Mouse (Mus musculus) gonadal fat pad, adult 2 months (tissue): ENCODE data around the gene Tcte3. TPM values are rescaled to one million over a fixed set of nuclear protein-coding genes. Genes with fewer than 3 reads are reported as not detected.
"Not testable (repeated sequence)": the region's sequence is repeated elsewhere in the genome, so short reads cannot be mapped to it uniquely, and the experiment has no call there.

ENCODE experiments used
- DNase-seq: peaks from one replicate; pipeline ENCODE4 v3.0.0-alpha.2; 2012; ENCODE audit warnings: low read depth
- polyA plus RNA-seq: library from polyadenylated mRNA; depleted of rRNA; stranded (reverse); fragments of >200 nt; gene quantifications from 2 replicates; pipeline ENCODE4 v1.2.3, GENCODE M21; 2012; rRNA removed

The Tcte3 gene
- polyA plus RNA-seq, 1 experiment = 1.00 TPM

DNA sequence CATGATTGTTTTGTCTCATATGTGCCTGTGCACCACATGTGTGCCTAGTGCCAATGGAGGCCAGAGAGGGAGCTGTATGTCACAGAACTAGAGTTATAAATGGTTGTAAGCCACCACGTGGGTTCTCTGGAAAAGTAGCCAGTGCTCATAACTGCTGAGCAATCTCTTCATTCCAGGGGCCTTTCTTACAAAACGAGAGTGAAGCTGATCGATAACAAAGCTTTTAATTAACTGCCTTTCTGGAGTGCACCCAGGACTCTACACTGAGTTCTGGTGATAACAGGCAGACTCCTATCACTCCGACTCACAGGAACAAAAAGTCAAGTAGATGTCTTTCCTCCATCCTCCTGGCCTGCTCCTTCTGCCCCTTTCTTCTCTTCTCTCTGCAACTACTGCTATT is 9.9 kb downstream of the Tcte3 start:
- DNase-seq = not testable (repeated sequence)

DNA sequence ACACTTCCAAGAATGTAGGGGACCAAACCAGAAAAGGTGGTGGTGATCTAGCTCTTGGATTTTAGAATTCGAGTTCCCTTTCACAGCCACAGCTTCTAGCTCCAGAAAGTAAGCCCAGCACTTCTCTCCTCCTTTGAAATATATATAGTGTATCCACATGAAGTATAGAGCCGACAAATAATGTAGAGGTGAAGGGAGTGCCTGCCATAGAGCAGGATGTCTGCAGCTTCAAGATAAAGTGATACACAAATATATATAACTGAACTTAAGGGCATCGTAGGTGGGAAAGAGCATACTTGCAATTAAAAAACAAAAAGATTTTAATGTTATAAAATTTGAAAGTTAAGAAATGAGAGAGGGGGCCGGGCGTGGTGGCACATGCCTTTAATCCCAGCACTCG is 15.8 kb downstream of the Tcte3 start:
- not testable (repeated sequence) for DNase-seq

GRCm38 (mm10) chr17:15024502-15025193 is 16.6 kb downstream of the Tcte3 start:
- not testable (repeated sequence) for DNase-seq

DNA sequence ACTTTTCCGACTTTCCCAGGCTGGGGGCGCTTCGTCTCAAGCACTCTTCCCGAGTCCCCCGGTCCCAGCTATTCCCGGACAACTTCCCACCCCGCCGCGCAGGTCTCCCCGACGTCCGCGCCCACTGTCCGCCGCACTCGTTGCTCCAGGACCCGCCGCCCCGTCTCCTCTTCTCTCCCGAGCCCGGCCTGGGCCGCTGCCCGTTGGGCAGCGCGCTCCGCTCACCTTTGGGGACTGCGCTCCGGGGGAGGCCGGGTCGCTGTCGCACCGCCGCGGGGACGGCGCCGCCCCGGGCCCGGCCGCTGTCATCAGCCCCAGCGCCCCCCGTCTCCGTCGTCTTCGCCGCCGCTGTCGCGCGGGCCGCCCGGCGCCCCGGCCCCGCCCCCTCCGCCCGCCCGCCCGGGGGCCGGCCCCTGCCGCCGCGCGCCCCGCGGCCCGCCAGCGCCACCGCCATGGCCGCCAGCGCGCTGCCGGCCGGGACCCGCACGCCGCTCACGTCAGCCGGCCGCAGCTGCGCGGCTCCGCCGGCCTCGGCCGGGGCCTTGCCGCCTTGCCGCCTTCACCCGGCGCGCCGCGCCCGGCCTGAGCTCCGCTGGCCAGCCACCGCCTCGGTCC is 17.3 kb downstream of the Tcte3 start:
- not testable (repeated sequence) for DNase-seq

DNA sequence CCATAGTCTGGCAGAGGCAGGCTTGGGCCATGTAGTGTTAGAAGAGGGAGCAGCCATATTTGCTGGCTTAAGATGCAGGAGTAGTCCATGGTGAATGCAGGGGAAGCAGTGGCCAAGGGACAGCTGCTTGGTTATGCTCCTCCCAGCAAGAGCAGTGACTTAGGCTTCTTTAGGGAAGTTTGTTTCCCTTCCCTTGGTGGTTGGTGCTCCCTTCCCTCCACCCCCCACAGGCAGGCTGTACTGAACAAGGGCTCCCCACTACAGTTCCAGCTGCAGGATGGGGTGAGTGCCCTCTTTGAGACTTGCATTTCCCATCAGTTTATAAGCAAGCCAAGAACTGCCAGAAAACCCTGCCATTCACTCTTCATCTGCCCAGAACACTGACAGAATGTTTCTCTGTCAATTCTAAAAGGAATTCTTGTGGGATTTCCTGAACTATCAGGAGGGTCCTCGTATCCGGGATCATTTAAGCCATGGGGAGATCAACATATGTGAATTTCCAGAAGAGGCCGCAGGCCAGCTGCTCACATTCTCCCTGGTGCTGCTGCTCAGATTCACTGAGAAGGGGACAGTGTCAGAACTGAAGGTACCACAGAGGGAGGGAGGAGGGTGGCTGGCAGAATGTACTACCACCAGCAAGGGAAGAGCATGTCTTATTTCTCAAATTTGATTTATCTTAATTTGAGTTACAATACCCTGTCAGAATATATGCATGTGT is 19.6 kb downstream of the Tcte3 start:
- DNase-seq = not testable (repeated sequence)

- DNase-seq = not testable (repeated sequence)
Observed at GRCm38 (mm10) chr17:15009706-15010413, 31.4 kb downstream of the Tcte3 start, which contains the start of gene Gm3435. TSS of gene Gm3435 (plus strand) at chr17:15010176.

GRCm38 (mm10) chr17:15009088-15009487 is 32.2 kb downstream of the Tcte3 start:
- not testable (repeated sequence) for DNase-seq

GRCm38 (mm10) chr17:15000047-15000446 is 41.2 kb downstream of the Tcte3 start:
- not testable (repeated sequence) for DNase-seq

DNA sequence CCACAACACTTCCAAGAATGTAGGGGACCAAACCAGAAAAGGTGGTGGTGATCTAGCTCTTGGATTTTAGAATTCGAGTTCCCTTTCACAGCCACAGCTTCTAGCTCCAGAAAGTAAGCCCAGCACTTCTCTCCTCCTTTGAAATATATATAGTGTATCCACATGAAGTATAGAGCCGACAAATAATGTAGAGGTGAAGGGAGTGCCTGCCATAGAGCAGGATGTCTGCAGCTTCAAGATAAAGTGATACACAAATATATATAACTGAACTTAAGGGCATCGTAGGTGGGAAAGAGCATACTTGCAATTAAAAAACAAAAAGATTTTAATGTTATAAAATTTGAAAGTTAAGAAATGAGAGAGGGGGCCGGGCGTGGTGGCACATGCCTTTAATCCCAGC is 47.1 kb downstream of the Tcte3 start:
- DNase-seq = not testable (repeated sequence)

GRCm38 (mm10) chr17:14993139-14993832 is 48.0 kb downstream of the Tcte3 start:
- not testable (repeated sequence) for DNase-seq

DNA sequence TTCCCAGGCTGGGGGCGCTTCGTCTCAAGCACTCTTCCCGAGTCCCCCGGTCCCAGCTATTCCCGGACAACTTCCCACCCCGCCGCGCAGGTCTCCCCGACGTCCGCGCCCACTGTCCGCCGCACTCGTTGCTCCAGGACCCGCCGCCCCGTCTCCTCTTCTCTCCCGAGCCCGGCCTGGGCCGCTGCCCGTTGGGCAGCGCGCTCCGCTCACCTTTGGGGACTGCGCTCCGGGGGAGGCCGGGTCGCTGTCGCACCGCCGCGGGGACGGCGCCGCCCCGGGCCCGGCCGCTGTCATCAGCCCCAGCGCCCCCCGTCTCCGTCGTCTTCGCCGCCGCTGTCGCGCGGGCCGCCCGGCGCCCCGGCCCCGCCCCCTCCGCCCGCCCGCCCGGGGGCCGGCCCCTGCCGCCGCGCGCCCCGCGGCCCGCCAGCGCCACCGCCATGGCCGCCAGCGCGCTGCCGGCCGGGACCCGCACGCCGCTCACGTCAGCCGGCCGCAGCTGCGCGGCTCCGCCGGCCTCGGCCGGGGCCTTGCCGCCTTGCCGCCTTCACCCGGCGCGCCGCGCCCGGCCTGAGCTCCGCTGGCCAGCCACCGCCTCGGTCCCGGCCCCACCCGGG is 48.7 kb downstream of the Tcte3 start:
- not testable (repeated sequence) for DNase-seq

- DNase-seq = not testable (repeated sequence)
Observed at GRCm38 (mm10) chr17:14990116-14990702, 51.1 kb downstream of the Tcte3 start.

GRCm38 (mm10) chr17:14978362-14979038 is 62.8 kb downstream of the Tcte3 start, which contains the start of the genes 9030025P20Rik and Gm3417:
TSS of gene 9030025P20Rik (plus strand) at chr17:14978468.
TSS of gene Gm3417 (minus strand) at chr17:14978790.
- DNase-seq = not testable (repeated sequence)

DNA sequence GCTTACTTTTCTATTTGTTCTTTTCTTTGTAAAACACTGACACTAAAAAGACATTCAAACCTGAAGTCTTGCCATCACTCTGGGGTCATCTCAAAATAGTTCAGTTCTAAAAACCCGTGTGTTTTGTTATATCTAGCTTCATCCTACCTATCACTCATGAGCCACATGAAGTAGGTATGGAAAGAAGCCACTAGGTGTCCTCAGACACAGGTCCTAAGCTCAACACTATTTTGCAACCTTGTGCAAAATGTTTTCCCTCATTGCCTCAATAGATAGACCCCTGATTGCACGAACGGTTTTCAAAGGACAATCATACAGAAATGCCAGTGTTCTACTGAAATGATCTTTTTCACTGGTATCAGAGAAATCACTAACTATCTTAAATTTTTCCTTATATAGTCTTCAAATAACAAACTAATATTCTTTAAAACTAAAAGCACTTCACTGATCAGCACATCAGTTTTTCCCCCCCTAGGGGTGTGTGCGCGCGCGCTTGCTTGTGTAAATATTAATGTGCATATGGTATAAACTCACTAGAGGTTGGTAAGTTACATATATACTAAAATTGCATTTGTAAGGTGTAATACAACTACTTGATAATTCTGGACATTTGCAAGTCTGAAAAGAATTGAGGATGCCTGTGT is 63.4 kb downstream of the Tcte3 start:
- DNase-seq = not testable (repeated sequence)

Other genes with a start within 250 kb of the Tcte3 start
- 12.9 and 13.5 TPM in 2 replicates for gene Wdr27, start 98.3 kb downstream of the Tcte3 start, polyA plus RNA-seq
- gene 1600012H06Rik, start 98.3 kb downstream of the Tcte3 start, polyA plus RNA-seq = 19.1 and 19.6 TPM in 2 replicates
- 26.0 and 29.0 TPM in 2 replicates for gene Phf10, start 80.2 kb downstream of the Tcte3 start, polyA plus RNA-seq
- gene 9030025P20Rik, start 63.0 kb downstream of the Tcte3 start, polyA plus RNA-seq = 15.7 and 17.3 TPM in 2 replicates
- gene Gm3417, start 62.7 kb downstream of the Tcte3 start, polyA plus RNA-seq = 2.1 and 4.8 TPM in 2 replicates
- 3.3 and 4.5 TPM in 2 replicates for gene Gm3435, start 31.3 kb downstream of the Tcte3 start, polyA plus RNA-seq
- 53.5 and 69.0 TPM in 2 replicates for gene Ermard, start 280 bp downstream of the Tcte3 start, polyA plus RNA-seq
- 3.4 and 5.6 TPM in 2 replicates for gene Gm3448, start within 50 bp of the Tcte3 start, polyA plus RNA-seq